Mouse (Mus musculus) left cerebral cortex, adult 2 months (tissue): ENCODE data around the gene D430042O09Rik. TPM values are rescaled to one million over a fixed set of nuclear protein-coding genes. Genes with fewer than 3 reads are reported as not detected.
A peak's percentile ranks its signal among the peaks of the same experiment; 100 is the strongest.

ENCODE experiments used
- DNase-seq, 2 experiments: peaks; one replicate each; pipeline ENCODE4 v3.0.0; 2021 to 2022; ENCODE audit warnings: low spot score in 2 of 2, mixed read lengths in 1 of 2; ENCODE audit errors: extremely low spot score in 1 of 2
- H3K27ac ChIP-seq: fragments of 200-600 bp; 2 replicates; pipeline ENCODE4 v1.8.1; 2022
- H3K4me3 ChIP-seq: fragments of 200-600 bp; 2 replicates; pipeline ENCODE4 v1.8.1; 2022
- CTCF ChIP-seq: fragments of 200-600 bp; IDR thresholded peaks from 2 replicates; pipeline ENCODE4 v1.8.1; 2022; ENCODE audit warnings: antibody characterized with exemption, mild to moderate bottlenecking, moderate library complexity
- intact Hi-C: fragments of 180-260 bp; cut with DNase I; formaldehyde crosslinking; loops from one replicate; pipeline ENCODE4 v1.15.1; 2025
- total RNA-seq, 2 experiments: library from RNA; stranded (reverse); gene quantifications; 2 replicates each; pipeline ENCODE4 v1.2.3; 2021

The D430042O09Rik gene
- total RNA-seq, 2 experiments from 2014 or later = 25.9 to 28.3 TPM

DNA sequence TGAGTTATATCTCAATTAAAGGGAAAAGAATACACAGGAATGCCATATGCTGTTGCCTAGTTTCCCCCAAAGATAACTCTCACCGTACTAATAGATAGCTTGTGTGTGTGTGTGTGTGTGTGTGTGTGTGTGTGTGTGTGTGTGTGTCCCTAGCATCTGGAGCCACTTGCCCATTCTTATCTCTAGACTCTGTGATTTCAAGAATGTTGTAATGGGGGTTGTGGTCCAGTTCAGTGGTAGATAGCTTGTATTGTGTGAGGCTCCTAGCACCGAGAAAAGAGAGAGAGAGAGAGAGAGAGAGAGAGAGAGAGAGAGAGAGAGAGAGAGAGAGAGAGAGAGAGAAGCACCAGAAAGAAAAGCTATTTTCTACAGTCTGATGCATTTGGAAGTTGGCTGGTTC, 118.7 kb downstream of the D430042O09Rik start:
- Histone ChIP-seq H3K4me3 (no peak overlapping the region), H3K27ac (no peak overlapping the region)
- TF ChIP-seq CTCF = no peak
- DNase-seq = no peak
- intact Hi-C loops = no loop called here

DNA sequence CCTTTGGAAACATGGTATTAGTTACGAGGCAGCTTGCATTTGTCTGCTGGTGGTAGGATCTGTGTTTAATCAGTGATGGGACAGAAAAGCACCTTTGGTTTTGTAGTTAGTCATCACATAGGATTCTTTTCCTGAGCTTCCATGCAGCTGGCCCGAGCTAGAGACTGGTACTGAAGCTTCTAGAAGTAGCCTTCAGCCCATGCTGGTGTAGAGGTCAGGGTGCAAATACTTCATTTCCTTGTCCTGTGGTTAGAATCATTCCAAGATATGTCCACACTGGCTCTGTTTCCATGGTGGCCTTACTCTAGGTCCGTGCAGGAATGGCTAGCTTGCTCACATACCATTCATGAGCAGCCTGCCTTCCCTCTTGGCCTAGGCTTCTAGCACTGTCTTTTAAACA, 119.2 kb downstream of the D430042O09Rik start:
- intact Hi-C loops = no loop called here
- Histone ChIP-seq H3K27ac (no peak overlapping the region), H3K4me3 (no peak overlapping the region)
- DNase-seq = no peak
- no peak for TF ChIP-seq CTCF

- no peak overlapping the region for H3K27ac ChIP-seq
- no peak for TF ChIP-seq CTCF
Measured at GRCm38 (mm10) chr7:125827420-125827819, 119.7 kb downstream of the D430042O09Rik start.

DNA sequence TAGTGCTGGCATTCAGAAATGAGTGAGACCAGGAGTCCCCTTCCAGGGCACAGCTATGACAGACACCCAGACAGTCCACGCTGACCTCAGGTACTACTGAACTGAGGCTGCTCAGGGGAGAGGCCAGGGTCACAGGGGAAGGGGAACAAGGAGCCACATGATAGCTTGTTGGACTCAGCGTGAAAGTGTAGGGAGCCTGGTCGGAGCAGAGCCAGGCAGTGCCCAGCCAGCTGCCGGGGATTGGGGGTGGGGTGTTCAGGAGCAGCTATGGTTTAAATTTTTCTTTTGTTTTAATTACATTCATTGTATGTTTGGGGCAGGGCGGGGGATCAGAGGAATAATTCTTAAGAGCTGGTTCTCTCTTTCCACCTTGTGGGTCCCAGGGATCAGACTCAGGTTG, 120.9 kb downstream of the D430042O09Rik start:
- H3K27ac ChIP-seq = no peak overlapping the region
- TF ChIP-seq CTCF = no peak
- intact Hi-C loops = no loop called here
- H3K4me3 ChIP-seq = no peak overlapping the region
- no peak for DNase-seq

More at GRCm38 (mm10) chr7:125827420-125827819, 119.7 kb downstream of the D430042O09Rik start:
- DNase-seq = no peak
- intact Hi-C loops = no loop called here
- H3K4me3 ChIP-seq = no peak overlapping the region

DNA sequence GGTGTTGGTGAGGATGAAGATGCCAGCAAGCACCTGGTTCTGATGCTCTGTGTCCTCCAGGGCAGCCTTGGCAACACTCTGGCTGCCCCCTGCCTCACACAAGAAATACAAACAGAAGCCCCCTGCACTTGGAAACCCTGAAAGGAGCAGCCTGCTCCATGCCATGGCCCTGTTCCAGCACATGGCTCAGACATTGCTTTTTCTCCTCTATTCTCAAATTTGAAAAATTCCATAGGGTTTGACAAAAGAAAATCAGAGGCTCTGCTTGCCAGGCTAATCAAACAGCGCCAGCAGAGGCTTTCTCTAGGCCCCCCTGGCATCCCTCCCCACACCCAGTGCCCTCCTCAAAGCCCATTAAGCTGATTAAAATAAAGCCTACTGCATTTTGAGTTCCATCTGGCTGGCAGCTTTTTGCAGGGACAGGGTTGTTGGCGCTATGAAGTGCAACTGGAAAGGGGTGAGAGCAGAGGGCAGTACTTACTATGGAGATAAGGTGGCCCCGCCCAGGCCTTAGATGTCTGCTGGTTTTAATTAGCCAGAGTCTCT, 121.5 kb downstream of the D430042O09Rik start:
- Histone ChIP-seq H3K27ac (no peak overlapping the region), H3K4me3 (no peak overlapping the region)
- TF ChIP-seq CTCF = no peak
- no peak for DNase-seq
- intact Hi-C loops = no loop called here

DNA sequence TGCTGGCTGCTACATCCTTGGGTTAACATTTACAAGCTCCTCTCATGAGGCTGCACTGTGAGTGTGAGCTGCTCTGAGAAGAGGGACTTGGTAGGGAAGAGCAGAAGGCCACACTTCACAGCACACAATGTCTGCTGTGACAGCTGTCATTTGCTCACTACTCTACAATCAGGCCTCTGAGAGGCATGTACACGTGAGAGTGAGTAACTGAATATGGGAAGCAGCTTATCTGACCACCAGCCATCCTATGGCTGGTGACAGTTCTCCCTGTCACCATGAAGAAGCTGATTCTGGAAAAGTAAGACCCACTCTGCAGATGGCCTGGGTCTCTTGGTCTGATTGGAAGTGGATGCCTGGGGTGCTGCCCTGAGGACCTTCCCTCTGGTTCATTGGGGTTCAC, 125.1 kb downstream of the D430042O09Rik start:
- Histone ChIP-seq H3K4me3 (no peak overlapping the region), H3K27ac (no peak overlapping the region)
- intact Hi-C loops = no loop called here
- DNase-seq = no peak
- no peak for TF ChIP-seq CTCF

GRCm38 (mm10) chr7:125833471-125833870, 125.8 kb downstream of the D430042O09Rik start:
- intact Hi-C loops = no loop called here
- TF ChIP-seq CTCF = no peak
- H3K27ac ChIP-seq = no peak overlapping the region
- H3K4me3 ChIP-seq = no peak overlapping the region
- no peak for DNase-seq

GRCm38 (mm10) chr7:125838078-125838742, 130.5 kb downstream of the D430042O09Rik start:
- intact Hi-C loops = no loop called here
- no peak overlapping the region for H3K27ac ChIP-seq

GRCm38 (mm10) chr7:125845611-125846010, 137.9 kb downstream of the D430042O09Rik start:
- H3K4me3 ChIP-seq = no peak overlapping the region
- TF ChIP-seq CTCF = no peak
- intact Hi-C loops = loop anchor here (2.0 to 5.0 kb wide), 3 partner anchors 73 to 237 kb away; partner anchors contain the start of gene Gsg1l
- no peak overlapping the region for H3K27ac ChIP-seq
- no peak for DNase-seq

More at GRCm38 (mm10) chr7:125838078-125838742, 130.5 kb downstream of the D430042O09Rik start:
- no peak for TF ChIP-seq CTCF
- no peak overlapping the region for H3K4me3 ChIP-seq
- no peak for DNase-seq

GRCm38 (mm10) chr7:125846866-125847527, 139.3 kb downstream of the D430042O09Rik start:
- Histone ChIP-seq H3K27ac (peak overlapping the region; percentile 64), H3K4me3 (no peak overlapping the region)
- no peak; the same call in 1 of the 2 replicates for TF ChIP-seq CTCF
- peak in 1 of 2 experiments; percentile 18 for DNase-seq
- intact Hi-C loops = loop anchor here (2.0 to 5.0 kb wide), 3 partner anchors 74 to 236 kb away; partner anchors contain the start of gene Gsg1l

GRCm38 (mm10) chr7:125847528-125847866, 139.8 kb downstream of the D430042O09Rik start:
- H3K27ac ChIP-seq = peak overlapping the region; percentile 64
- intact Hi-C loops = loop anchor here (2.0 to 5.0 kb wide), 3 partner anchors 75 to 235 kb away; partner anchors contain the start of gene Gsg1l
- DNase-seq = no peak
- no peak overlapping the region for H3K4me3 ChIP-seq
- TF ChIP-seq CTCF = peak; percentile 30

DNA sequence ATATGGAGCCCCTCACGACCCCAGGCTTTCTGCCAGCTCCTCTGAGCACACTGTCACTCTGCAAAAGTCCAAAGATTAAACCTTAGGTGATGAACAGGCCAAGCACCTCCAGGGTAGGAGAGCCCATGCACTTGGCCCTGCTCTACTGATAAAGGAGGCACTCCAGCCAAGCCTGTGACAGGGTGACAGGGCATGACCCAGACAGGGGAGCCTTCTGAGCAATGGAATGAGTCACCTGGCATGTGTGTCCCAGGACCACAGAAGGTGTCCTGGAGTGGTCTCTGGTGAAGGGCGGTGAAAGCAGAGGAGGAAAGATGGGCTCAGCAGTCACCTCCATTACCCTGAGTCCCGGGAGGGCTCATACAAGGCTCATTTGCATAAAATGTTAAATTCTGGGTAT, 151.9 kb downstream of the D430042O09Rik start:
- intact Hi-C loops = no loop called here
- H3K4me3 ChIP-seq = no peak overlapping the region
- TF ChIP-seq CTCF = no peak
- H3K27ac ChIP-seq = no peak overlapping the region
- DNase-seq = no peak
